Comparison of ENCODE assay signal across 8 mouse cellular contexts in the genomic region with DNA sequence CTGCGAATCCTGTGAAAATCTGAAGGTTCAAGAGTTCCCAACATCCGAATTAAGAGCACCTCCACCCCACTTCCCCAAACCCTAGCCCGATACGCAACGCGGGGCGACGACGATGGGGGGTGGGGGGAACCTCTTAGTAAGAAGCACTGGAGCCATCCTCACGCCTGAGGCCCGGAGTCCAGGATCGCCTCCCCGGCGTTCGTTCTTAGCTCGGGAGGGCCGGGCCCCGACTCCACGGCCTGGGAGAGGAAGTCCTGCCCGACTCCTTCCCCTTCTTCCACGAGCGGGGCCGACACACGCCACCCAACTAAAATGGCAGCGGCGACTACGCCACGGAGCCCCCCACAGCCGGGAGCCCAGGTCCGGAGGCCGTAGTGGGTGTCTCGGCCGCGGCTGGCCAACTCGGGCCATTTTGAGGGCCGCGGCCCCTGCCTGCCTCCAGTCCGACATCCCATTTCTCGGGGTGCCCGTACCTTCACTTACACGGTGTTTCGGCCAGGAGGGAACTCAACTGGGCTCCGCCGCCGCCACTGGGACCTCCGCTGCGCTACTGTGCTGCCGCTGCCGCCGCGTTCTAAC. TPM values are rescaled to one million over a fixed set of nuclear protein-coding genes. Genes with fewer than 3 reads are reported as not detected.
A peak's percentile ranks its signal among the peaks of the same experiment; 100 is the strongest.
DNase-seq lines count a peak whose midpoint lies in the region; ATAC-seq and TF ChIP-seq lines count a peak whose summit lies in the region.

No protein-coding gene starts in this region.

- peak overlapping the region; percentile 76 for H3K4me3 ChIP-seq in forebrain, embryonic 10.5 days
- H3K4me3 ChIP-seq in liver, embryonic 16.5 days (ENCODE audit: low read depth, low read length) = peak overlapping the region; percentile 82
- peak overlapping the region; percentile 69 for H3K4me3 ChIP-seq in neural tube, embryonic 13.5 days

- no peak for TF ChIP-seq CTCF in Patski (IDR thresholded peaks at IDR 0.05)

- peaks cover 41% of the 10 kb centered on the region for H3K27me3 ChIP-seq in Patski
- peaks cover 76% of the 10 kb centered on the region for H3K27me3 ChIP-seq in forebrain, embryonic 10.5 days (ENCODE audit: poor library complexity, severe bottlenecking)
- no peaks in the 10 kb centered on the region for H3K27me3 ChIP-seq in liver, embryonic 16.5 days (ENCODE audit: control insufficient read depth, insufficient read depth, low read depth, low read length)
- H3K27me3 ChIP-seq in neural tube, embryonic 13.5 days = peaks cover 29% of the 10 kb centered on the region

- 20% methylated on average over 51 of the region's 51 CpGs for WGBS in forebrain, embryonic 10.5 days
- WGBS in liver, embryonic 16.5 days (ENCODE audit: insufficient replicate concordance) = 20% methylated on average over 50 of the region's 51 CpGs
- WGBS in neural tube, embryonic 13.5 days = 19% methylated on average over 48 of the region's 51 CpGs

- CTCF ChIA-PET in Patski (lab: Charles Lee) = no interaction called here

- H3K9ac ChIP-seq in liver, embryonic 16.5 days (ENCODE audit: low read depth, low read length) = peak overlapping the region; percentile 86
- peak overlapping the region; percentile 88 for H3K9ac ChIP-seq in neural tube, embryonic 13.5 days

- DNase-seq in left cerebral cortex, postnatal 10 days (ENCODE audit: extremely low spot score in 1 of 2, low spot score in 2 of 2) = peak; percentile 4 to 45
- DNase-seq in left cerebral cortex, adult 9 months (ENCODE audit: low spot score in 2 of 2) = no peak
- DNase-seq in Patski (ENCODE audit: low read depth, low spot score) = no peak
- DNase-seq in forebrain, embryonic 10.5 days (ENCODE audit: extremely low spot score, low spot score) = peak; percentile 18
- DNase-seq in cerebellum, adult 11-12 months = no peak

- intact Hi-C loops in left cerebral cortex, postnatal 10 days (cut with DNase I) = loop anchor here (5.0 kb wide), 1 partner anchor 217 kb away; no protein-coding TSS in a partner anchor

- peak overlapping the region; percentile 56 for H3K4me2 ChIP-seq in liver, embryonic 16.5 days (ENCODE audit: low read depth, low read length)
- H3K4me2 ChIP-seq in neural tube, embryonic 13.5 days = peak overlapping the region; percentile 67

- peak; percentile 27 for ATAC-seq in Patski
- ATAC-seq in inflammation-experienced regulatory T-cells, adult 6 months = peak; percentile 13
- peak; percentile 38 for ATAC-seq in liver, embryonic 16.5 days (ENCODE audit: low read depth)
- ATAC-seq in neural tube, embryonic 13.5 days (ENCODE audit: low read depth) = peak; percentile 63

- H3K27ac ChIP-seq in forebrain, embryonic 10.5 days = peak overlapping the region; percentile 92
- H3K27ac ChIP-seq in liver, embryonic 16.5 days (ENCODE audit: low read length) = peak overlapping the region; percentile 93
- peak overlapping the region; percentile 94 for H3K27ac ChIP-seq in neural tube, embryonic 13.5 days (replicated peaks)

- peaks cover 32% of the 10 kb centered on the region for H3K36me3 ChIP-seq in forebrain, embryonic 10.5 days (replicated peaks)
- no peaks in the 10 kb centered on the region; the same call in 1 of the 2 replicates for H3K36me3 ChIP-seq in liver, embryonic 16.5 days (ENCODE audit: control insufficient read depth, insufficient read depth)
- H3K36me3 ChIP-seq in neural tube, embryonic 13.5 days = 0 out of 2 replicates have a peak, but pooled peaks cover 6% of the 10 kb centered on the region

- H3K4me1 ChIP-seq in forebrain, embryonic 10.5 days = no peaks in the 10 kb centered on the region
- H3K4me1 ChIP-seq in liver, embryonic 16.5 days (ENCODE audit: control insufficient read depth, low read depth, low read length) = no peaks in the 10 kb centered on the region; the same call in 1 of the 2 replicates
- peaks cover 4% of the 10 kb centered on the region for H3K4me1 ChIP-seq in neural tube, embryonic 13.5 days (replicated peaks)

- no peaks in the 10 kb centered on the region for H3K9me3 ChIP-seq in forebrain, embryonic 10.5 days
- no peaks in the 10 kb centered on the region for H3K9me3 ChIP-seq in liver, embryonic 16.5 days (replicated peaks; ENCODE audit: control insufficient read depth, low read length)
- no peaks in the 10 kb centered on the region for H3K9me3 ChIP-seq in neural tube, embryonic 13.5 days

- in situ Hi-C loops in Patski (cut with MboI; ENCODE audit: low pct_unique_long_range_greater_than_20kb) = no loop called here

- POLR2A ChIA-PET in Patski (lab: Charles Lee) = interaction anchor here (0.5 kb wide), 1 partner anchor 494 kb away, joined by 3 read pairs; no protein-coding TSS in a partner anchor

RNA-seq across cellular contexts. Expression of a gene that starts 0.4 kb away (rescaled TPM):
- total RNA-seq in left cerebral cortex, postnatal 10 days (2021) = 10 to 100 TPM; 46.4 to 50.9 TPM
- polyA plus RNA-seq in Patski (2021) = 34.0 TPM
- 39.3 and 39.4 TPM in 2 replicates for polyA plus RNA-seq in forebrain, embryonic 10.5 days (2016; fragmentation: Nextera tagmentation; extraction: Ambion mirVana)
- polyA plus RNA-seq in inflammation-experienced regulatory T-cells, adult 6 months (2017; shearing (Covaris generic)) = 10 to 100 TPM; 29.2 to 33.3 (median 30.4) TPM
- 10.8 and 11.8 TPM in 2 replicates for polyA plus RNA-seq in liver, embryonic 16.5 days (2015; fragmentation: Nextera tagmentation; extraction: Ambion mirVana)
- polyA plus RNA-seq in neural tube, embryonic 13.5 days (2015; fragmentation: Nextera tagmentation; extraction: Ambion mirVana) = 27.3 and 31.2 TPM in 2 replicates

Comparison
In these comparisons a context has a peak if more than half of its experiments do, and no peak if none do; other contexts are left out.
1. DNase-seq: peak in left cerebral cortex, postnatal 10 days (2 of 2) and forebrain, embryonic 10.5 days (single experiment); none in left cerebral cortex, adult 9 months (0 of 2), Patski (single experiment) and cerebellum, adult 11-12 months (single experiment).
2. ATAC-seq: peak in every context shown above with its lines; median percentile 63 in neural tube, embryonic 13.5 days; 38 in liver, embryonic 16.5 days; 27 in Patski; 13 in inflammation-experienced regulatory T-cells, adult 6 months.
3. Peak in every context shown above with its lines, with median percentiles within 50 percentile points of each other: H3K27ac ChIP-seq and H3K4me3 ChIP-seq.